Mouse (Mus musculus) G1E (cell line): ENCODE data around the gene Inava.

Experiments
- CTCF ChIP-seq: IDR thresholded peaks from 2 replicates; pipeline ENCODE4 v1.5.1; 2012; ENCODE audit warnings: low read depth, low read length, inconsistent platforms, mixed read lengths
- GATA1 ChIP-seq: IDR thresholded peaks from 2 replicates; pipeline ENCODE4 v1.6.1; 2012; ENCODE audit warnings: borderline replicate concordance, low read length, inconsistent platforms, mixed read lengths
- POLR2AphosphoS5 ChIP-seq: IDR thresholded peaks from 2 replicates; pipeline ENCODE4 v1.6.1; 2012; ENCODE audit warnings: low read depth, low read length, inconsistent platforms; ENCODE audit not compliant: insufficient replicate concordance
- TAL1 ChIP-seq: conservative IDR thresholded peaks from 2 replicates; pipeline ENCODE4 v1.6.1; 2012; ENCODE audit warnings: low read depth, low read length, inconsistent platforms, mixed read lengths

DNA sequence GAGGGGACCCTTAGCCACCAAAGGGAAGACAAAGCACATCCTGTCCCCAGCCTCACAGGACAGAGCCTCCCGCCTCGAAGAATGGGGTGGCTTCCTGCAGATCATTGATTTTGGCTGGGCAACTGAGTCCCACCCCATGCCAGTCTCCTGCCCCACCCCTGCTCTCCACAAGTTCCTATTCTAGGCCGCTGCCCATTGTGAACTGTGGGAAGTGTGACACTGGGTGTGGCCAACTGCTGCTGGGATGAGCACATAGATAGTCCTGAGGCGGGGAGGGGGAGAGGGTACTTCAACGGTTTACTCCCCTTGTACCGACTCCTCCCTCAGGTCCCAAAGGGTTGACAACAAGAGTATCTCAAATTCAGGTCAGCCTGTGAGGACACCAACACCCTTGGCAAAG is 55.3 kb downstream of the Inava start:
- no peak for TF ChIP-seq CTCF
- TF ChIP-seq GATA1 = no peak
- no peak for TF ChIP-seq POLR2AphosphoS5
- no peak for TF ChIP-seq TAL1
